Mouse (Mus musculus) intestine, postnatal 0 days (tissue): ENCODE measurements around the gene Rnf144a. TPM values are rescaled to one million over a fixed set of nuclear protein-coding genes. Genes with fewer than 3 reads are reported as not detected.

Experiments
- ATAC-seq: fragments of 200-750 bp; cut with Nextera tagmentation; 2 replicates; pipeline ENCODE4 v1.8.0; 2017; ENCODE audit warnings: mild to moderate bottlenecking, moderate TSS enrichment, moderate library complexity
- H3K27ac ChIP-seq: fragments of 300-500 bp; sonication (generic); 2 replicates; pipeline ENCODE4 v1.5.1; 2014; ENCODE audit warnings: mild to moderate bottlenecking, low read depth, low read length, moderate library complexity
- H3K27me3 ChIP-seq: fragments of 300-500 bp; sonication (generic); replicated peaks from 2 replicates; pipeline ENCODE4 v1.6.1; 2014; ENCODE audit warnings: low read length, mixed read lengths; ENCODE audit not compliant: control insufficient read depth, insufficient read depth
- H3K36me3 ChIP-seq: fragments of 300-500 bp; sonication (generic); 2 replicates; pipeline ENCODE4 v1.6.1; 2014; ENCODE audit warnings: mild to moderate bottlenecking, moderate library complexity; ENCODE audit not compliant: control insufficient read depth, insufficient read depth
- H3K4me1 ChIP-seq: fragments of 300-500 bp; sonication (generic); replicated peaks from 2 replicates; pipeline ENCODE4 v1.6.1; 2014; ENCODE audit warnings: antibody characterized with exemption, low read length, mixed read lengths; ENCODE audit not compliant: control insufficient read depth, insufficient read depth
- H3K4me2 ChIP-seq: fragments of 300-500 bp; sonication (generic); replicated peaks from 2 replicates; pipeline ENCODE4 v1.6.1; 2014; ENCODE audit warnings: low read depth, mild to moderate bottlenecking, moderate library complexity
- H3K4me3 ChIP-seq: fragments of 300-500 bp; sonication (generic); 2 replicates; pipeline ENCODE4 v1.5.1; 2014; ENCODE audit warnings: low read depth, low read length
- H3K9ac ChIP-seq: fragments of 300-500 bp; sonication (generic); 2 replicates; pipeline ENCODE4 v1.6.1; 2014; ENCODE audit warnings: mild to moderate bottlenecking, low read depth, low read length
- H3K9me3 ChIP-seq: fragments of 300-500 bp; sonication (generic); 2 replicates; pipeline ENCODE4 v1.6.1; 2016; ENCODE audit warnings: mixed run types; ENCODE audit not compliant: control insufficient read depth
- CTCF ChIP-seq: sonication (generic); IDR thresholded peaks from 2 replicates; pipeline ENCODE4 v1.5.1; 2016; ENCODE audit warnings: low read depth, mild to moderate bottlenecking, control low read depth, antibody characterized with exemption, moderate library complexity
- WGBS: fragments of 180-500 bp; shearing (Covaris S2); extraction: QIAGEN DNeasy Blood & Tissue Kit; methylation state at CpG from one replicate; pipeline ENCODE4 v1.1.7; 2014; 5-methylcytosine and 5-hydroxymethylcytosine counted together
- polyA plus RNA-seq: library from polyadenylated mRNA; unstranded; fragments of >200 nt; fragmentation: Nextera tagmentation; extraction: Ambion mirVana; gene quantifications from 2 replicates; pipeline ENCODE4 v1.2.1, GENCODE M21; 2015

Gene Rnf144a
- polyA plus RNA-seq, 1 experiment from 2014 or later: 4.4 TPM

DNA sequence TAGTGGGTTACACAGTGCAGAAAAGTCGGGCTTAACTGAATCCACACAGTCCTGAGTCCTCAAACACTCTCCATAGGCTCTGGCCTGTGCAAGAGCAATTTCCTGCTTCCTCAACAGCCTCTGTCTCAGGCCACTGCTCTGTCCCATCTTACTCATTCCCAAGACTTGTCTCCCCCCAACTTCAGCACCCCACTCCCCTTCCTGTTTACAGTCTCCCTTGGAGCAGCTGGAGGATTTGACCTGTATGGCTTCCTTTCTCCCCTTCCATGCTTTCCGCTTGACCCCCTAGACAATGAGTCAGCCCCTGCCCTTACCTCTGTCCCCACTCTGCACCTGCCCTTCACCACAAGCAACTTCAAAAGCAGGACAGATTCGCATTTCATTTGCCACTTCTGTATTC, 72.4 kb downstream of the Rnf144a start:
- H3K4me1 ChIP-seq: no peaks in the 10 kb centered on the region; the same call in 1 of the 2 replicates
- H3K27ac ChIP-seq: no peak overlapping the region
- H3K4me3 ChIP-seq: no peak overlapping the region
- H3K9me3 ChIP-seq: no peaks in the 10 kb centered on the region
- no peaks in the 10 kb centered on the region for H3K27me3 ChIP-seq
- H3K4me2 ChIP-seq: no peak overlapping the region
- no peak for TF ChIP-seq CTCF
- 83% methylated on average over 3 of the region's 3 CpGs for WGBS
- no peak for ATAC-seq
- no peak overlapping the region for H3K9ac ChIP-seq
- H3K36me3 ChIP-seq: no peaks in the 10 kb centered on the region

GRCm38 (mm10) chr12:26342086-26342485, 73.0 kb downstream of the Rnf144a start:
- Histone ChIP-seq H3K4me2 (no peak overlapping the region), H3K36me3 (no peaks in the 10 kb centered on the region), H3K27ac (no peak overlapping the region), H3K27me3 (no peaks in the 10 kb centered on the region), H3K9me3 (no peaks in the 10 kb centered on the region), H3K9ac (no peak overlapping the region), H3K4me1 (no peaks in the 10 kb centered on the region; the same call in 1 of the 2 replicates), H3K4me3 (no peak overlapping the region)
- WGBS: 53% methylated on average over 4 of the region's 4 CpGs
- ATAC-seq: no peak
- TF ChIP-seq CTCF: no peak

GRCm38 (mm10) chr12:26340621-26341020, 74.4 kb downstream of the Rnf144a start:
- TF ChIP-seq CTCF: no peak
- no peak overlapping the region for H3K27ac ChIP-seq
- no peaks in the 10 kb centered on the region for H3K9me3 ChIP-seq
- ATAC-seq: no peak
- H3K36me3 ChIP-seq: no peaks in the 10 kb centered on the region
- H3K4me1 ChIP-seq: no peaks in the 10 kb centered on the region; the same call in 1 of the 2 replicates
- H3K9ac ChIP-seq: no peak overlapping the region
- WGBS: 83% methylated on average over 4 of the region's 4 CpGs
- no peaks in the 10 kb centered on the region for H3K27me3 ChIP-seq
- H3K4me3 ChIP-seq: no peak overlapping the region
- no peak overlapping the region for H3K4me2 ChIP-seq

DNA sequence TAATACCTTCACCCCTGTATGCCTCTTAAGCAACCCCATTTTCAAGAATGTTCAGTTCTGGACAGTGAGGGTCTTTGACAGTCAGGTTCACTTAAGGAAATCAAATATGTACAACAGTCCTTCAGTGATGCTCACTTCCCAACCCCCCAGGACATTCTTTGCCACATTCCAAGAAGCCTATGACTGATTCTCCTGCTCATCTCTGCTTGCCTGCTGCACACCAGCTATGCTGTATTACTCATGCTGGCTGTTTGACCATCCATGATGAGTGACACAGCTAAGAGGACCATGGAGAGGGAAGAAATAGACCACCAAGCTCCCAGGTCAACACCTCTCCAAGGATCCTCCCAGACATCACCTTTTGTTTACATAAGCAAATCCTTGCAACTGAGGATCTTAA, 75.2 kb downstream of the Rnf144a start:
- Histone ChIP-seq H3K4me2 (no peak overlapping the region), H3K27ac (no peak overlapping the region), H3K4me1 (no peaks in the 10 kb centered on the region; the same call in 1 of the 2 replicates), H3K9me3 (no peaks in the 10 kb centered on the region), H3K36me3 (no peaks in the 10 kb centered on the region), H3K9ac (no peak overlapping the region), H3K4me3 (no peak overlapping the region), H3K27me3 (no peaks in the 10 kb centered on the region)
- no peak for TF ChIP-seq CTCF
- ATAC-seq: no peak

DNA sequence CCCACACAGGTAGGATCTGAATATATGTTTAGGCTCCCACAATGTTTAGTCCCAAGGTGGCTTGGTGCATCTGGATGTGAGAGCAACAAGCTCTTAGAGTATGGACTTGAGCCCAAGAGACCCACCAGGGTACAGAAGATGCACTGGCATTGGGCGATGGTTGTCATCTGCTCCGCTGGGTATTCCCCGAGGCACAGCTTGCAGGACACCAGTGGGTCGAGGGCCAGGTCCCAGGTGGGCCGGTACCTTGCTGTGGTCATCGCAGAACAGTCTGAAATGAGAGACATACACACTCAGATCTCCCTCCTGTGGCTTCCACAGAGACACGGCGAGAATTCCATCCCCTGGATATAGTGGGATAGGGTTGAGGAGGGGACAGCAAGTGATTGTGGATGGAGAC, 75.9 kb downstream of the Rnf144a start:
- Histone ChIP-seq H3K27me3 (no peaks in the 10 kb centered on the region), H3K4me1 (no peaks in the 10 kb centered on the region; the same call in 1 of the 2 replicates), H3K4me3 (no peak overlapping the region), H3K4me2 (no peak overlapping the region), H3K9me3 (no peaks in the 10 kb centered on the region), H3K27ac (no peak overlapping the region), H3K36me3 (no peaks in the 10 kb centered on the region), H3K9ac (no peak overlapping the region)
- WGBS: 95% methylated on average over 8 of the region's 8 CpGs
- TF ChIP-seq CTCF: no peak
- ATAC-seq: no peak

- 88% methylated on average over 1 of the region's 1 CpGs for WGBS
- no peak overlapping the region for H3K4me3 ChIP-seq
These were observed 81.4 kb downstream of the Rnf144a start for GRCm38 (mm10) chr12:26333678-26334077.

GRCm38 (mm10) chr12:26331048-26331447, 84.0 kb downstream of the Rnf144a start:
- 65% methylated on average over 3 of the region's 3 CpGs for WGBS
- H3K4me1 ChIP-seq: no peaks in the 10 kb centered on the region
- no peak overlapping the region for H3K4me3 ChIP-seq
- no peaks in the 10 kb centered on the region for H3K36me3 ChIP-seq
- H3K9me3 ChIP-seq: no peaks in the 10 kb centered on the region
- H3K4me2 ChIP-seq: no peak overlapping the region
- ATAC-seq: no peak
- no peak overlapping the region for H3K27ac ChIP-seq
- H3K27me3 ChIP-seq: no peaks in the 10 kb centered on the region
- TF ChIP-seq CTCF: no peak
- H3K9ac ChIP-seq: no peak overlapping the region

More at GRCm38 (mm10) chr12:26333678-26334077, 81.4 kb downstream of the Rnf144a start:
- TF ChIP-seq CTCF: no peak
- no peaks in the 10 kb centered on the region for H3K9me3 ChIP-seq
- H3K4me1 ChIP-seq: no peaks in the 10 kb centered on the region
- H3K27me3 ChIP-seq: no peaks in the 10 kb centered on the region
- H3K27ac ChIP-seq: no peak overlapping the region
- H3K4me2 ChIP-seq: no peak overlapping the region
- ATAC-seq: no peak
- no peaks in the 10 kb centered on the region for H3K36me3 ChIP-seq
- no peak overlapping the region for H3K9ac ChIP-seq
